Mouse (Mus musculus) forebrain, embryonic 10.5 days (tissue): ENCODE data around the gene Ube2i. TPM values are rescaled to one million over a fixed set of nuclear protein-coding genes. Genes with fewer than 3 reads are reported as not detected.
"Not testable (repeated sequence)": the region's sequence is repeated elsewhere in the genome, so short reads cannot be mapped to it uniquely, and the experiment has no call there.

Source experiments
- DNase-seq: peaks from one replicate; pipeline ENCODE4 v3.0.0-alpha.2; 2017; ENCODE audit warnings: low spot score; ENCODE audit errors: extremely low spot score
- H3K27ac ChIP-seq: fragments of 300-500 bp; sonication (generic); 2 replicates; pipeline ENCODE4 v1.5.1; 2016; ENCODE audit warnings: mild to moderate bottlenecking
- H3K27me3 ChIP-seq: fragments of 300-500 bp; sonication (generic); 2 replicates; pipeline ENCODE4 v1.6.1; 2016; ENCODE audit warnings: mild to moderate bottlenecking; ENCODE audit not compliant: poor library complexity, severe bottlenecking
- H3K36me3 ChIP-seq: fragments of 300-500 bp; sonication (generic); replicated peaks from 2 replicates; pipeline ENCODE4 v1.6.1; 2016; ENCODE audit warnings: mild to moderate bottlenecking, moderate library complexity
- H3K4me1 ChIP-seq: fragments of 300-500 bp; sonication (generic); 2 replicates; pipeline ENCODE4 v1.6.1; 2016
- H3K4me3 ChIP-seq: fragments of 300-500 bp; sonication (generic); 2 replicates; pipeline ENCODE4 v1.5.1; 2016; ENCODE audit warnings: mild to moderate bottlenecking, moderate library complexity
- H3K9me3 ChIP-seq: fragments of 300-500 bp; sonication (generic); 2 replicates; pipeline ENCODE4 v1.6.1; 2016; ENCODE audit warnings: mild to moderate bottlenecking, moderate library complexity
- WGBS: fragments of 180-500 bp; shearing (Covaris S2); methylation state at CpG from one replicate; pipeline ENCODE4 v1.1.7; 2016; 5-methylcytosine and 5-hydroxymethylcytosine counted together
- polyA plus RNA-seq: library from polyadenylated mRNA; unstranded; fragments of >200 nt; fragmentation: Nextera tagmentation; extraction: Ambion mirVana; gene quantifications from 2 replicates; pipeline ENCODE4 v1.2.1, GENCODE M21; 2016

The Ube2i gene
- polyA plus RNA-seq, 1 experiment from 2014 or later = 919 TPM

- WGBS = 83% methylated on average over 18 of the region's 18 CpGs
- Histone ChIP-seq H3K27ac (no peak overlapping the region), H3K36me3 (peaks cover 30% of the 10 kb centered on the region), H3K4me1 (peaks cover 14% of the 10 kb centered on the region), H3K9me3 (no peaks in the 10 kb centered on the region), H3K27me3 (peaks cover 17% of the 10 kb centered on the region), H3K4me3 (no peak overlapping the region)
- no peak for DNase-seq
Measured at GRCm38 (mm10) chr17:25248033-25248750, 26.2 kb downstream of the Ube2i start.

GRCm38 (mm10) chr17:25244239-25244638 lies 30.2 kb downstream of the Ube2i start:
- 86% methylated on average over 16 of the region's 16 CpGs for WGBS
- H3K27ac ChIP-seq = no peak overlapping the region
- peaks cover 22% of the 10 kb centered on the region for H3K4me1 ChIP-seq
- H3K36me3 ChIP-seq = peaks cover 51% of the 10 kb centered on the region
- no peaks in the 10 kb centered on the region for H3K27me3 ChIP-seq
- DNase-seq = no peak
- peak overlapping the region; percentile 9; the same call in 1 of the 2 replicates for H3K4me3 ChIP-seq
- no peaks in the 10 kb centered on the region for H3K9me3 ChIP-seq

- H3K9me3 ChIP-seq = no peaks in the 10 kb centered on the region
- no peak for DNase-seq
- no peaks in the 10 kb centered on the region for H3K27me3 ChIP-seq
- no peak overlapping the region for H3K4me3 ChIP-seq
- H3K4me1 ChIP-seq = peaks cover 27% of the 10 kb centered on the region
- WGBS = 91% methylated on average over 11 of the region's 11 CpGs
- H3K27ac ChIP-seq = no peak overlapping the region
- H3K36me3 ChIP-seq = peaks cover 51% of the 10 kb centered on the region
Measured at GRCm38 (mm10) chr17:25243131-25243780, 31.2 kb downstream of the Ube2i start.

GRCm38 (mm10) chr17:25239695-25240636 lies 34.5 kb downstream of the Ube2i start, which contains the start of the genes Gnptg and Tsr3:
TSS of gene Gnptg (minus strand) at chr17:25240124.
TSS of gene Tsr3 (plus strand) at chr17:25240170.
- H3K36me3 ChIP-seq = peaks cover 60% of the 10 kb centered on the region
- H3K9me3 ChIP-seq = no peaks in the 10 kb centered on the region
- H3K4me3 ChIP-seq = peak within 1 kb of the TSS; percentile 65
- WGBS = under 1% methylated on average over 80 of the region's 80 CpGs
- H3K4me1 ChIP-seq = peaks cover 27% of the 10 kb centered on the region
- H3K27me3 ChIP-seq = no peaks in the 10 kb centered on the region
- peak within 1 kb of the TSS; percentile 91 for H3K27ac ChIP-seq
- DNase-seq = peak; percentile 92

- Histone ChIP-seq H3K4me1 (peaks cover 11% of the 10 kb centered on the region), H3K4me3 (no peak overlapping the region), H3K9me3 (no peaks in the 10 kb centered on the region), H3K27ac (no peak overlapping the region), H3K36me3 (peaks cover 39% of the 10 kb centered on the region), H3K27me3 (no peaks in the 10 kb centered on the region)
- no peak for DNase-seq
- WGBS = 89% methylated on average over 9 of the region's 9 CpGs
Measured at GRCm38 (mm10) chr17:25235635-25236034, 38.8 kb downstream of the Ube2i start.

- H3K36me3 ChIP-seq = peaks cover 48% of the 10 kb centered on the region
- not testable (repeated sequence) for DNase-seq, H3K9me3 ChIP-seq, H3K27ac ChIP-seq, H3K4me1 ChIP-seq, H3K4me3 ChIP-seq, H3K27me3 ChIP-seq
- WGBS = 98% methylated on average over 8 of the region's 11 CpGs
Measured at GRCm38 (mm10) chr17:25231621-25232020, 42.8 kb downstream of the Ube2i start.

GRCm38 (mm10) chr17:25230700-25231099 lies 43.7 kb downstream of the Ube2i start:
- no peaks in the 10 kb centered on the region for H3K9me3 ChIP-seq
- H3K27ac ChIP-seq = no peak overlapping the region
- H3K36me3 ChIP-seq = peaks cover 47% of the 10 kb centered on the region
- DNase-seq = no peak
- H3K4me1 ChIP-seq = no peaks in the 10 kb centered on the region
- H3K4me3 ChIP-seq = no peak overlapping the region
- 96% methylated on average over 3 of the region's 3 CpGs for WGBS
- H3K27me3 ChIP-seq = no peaks in the 10 kb centered on the region

GRCm38 (mm10) chr17:25230014-25230655 lies 44.3 kb downstream of the Ube2i start:
- H3K36me3 ChIP-seq = peaks cover 41% of the 10 kb centered on the region
- 85% methylated on average over 17 of the region's 17 CpGs for whole genome bisulfite sequencing
- H3K4me1 ChIP-seq, DNase-seq, H3K27me3 ChIP-seq, H3K27ac ChIP-seq, H3K4me3 ChIP-seq, H3K9me3 ChIP-seq: not testable (repeated sequence)

- H3K27ac ChIP-seq = no peak overlapping the region
- DNase-seq = no peak
- 0 out of 2 replicates have a peak, but pooled peaks cover 5% of the 10 kb centered on the region for H3K27me3 ChIP-seq
- 89% methylated on average over 5 of the region's 5 CpGs for WGBS
- no peaks in the 10 kb centered on the region for H3K9me3 ChIP-seq
- no peaks in the 10 kb centered on the region for H3K4me1 ChIP-seq
- no peak overlapping the region for H3K4me3 ChIP-seq
- H3K36me3 ChIP-seq = peaks cover 31% of the 10 kb centered on the region
Measured at GRCm38 (mm10) chr17:25227991-25228390, 46.4 kb downstream of the Ube2i start.

GRCm38 (mm10) chr17:25225659-25226058 lies 48.8 kb downstream of the Ube2i start:
- Histone ChIP-seq H3K36me3 (peaks cover 22% of the 10 kb centered on the region), H3K27ac (no peak overlapping the region)

GRCm38 (mm10) chr17:25224586-25225222 lies 49.7 kb downstream of the Ube2i start:
- WGBS = 88% methylated on average over 7 of the region's 7 CpGs
- H3K36me3 ChIP-seq = peaks cover 14% of the 10 kb centered on the region
- H3K4me1 ChIP-seq = peaks cover 22% of the 10 kb centered on the region
- no peak overlapping the region for H3K27ac ChIP-seq
- H3K27me3 ChIP-seq = 0 out of 2 replicates have a peak, but pooled peaks cover 17% of the 10 kb centered on the region
- no peak for DNase-seq
- no peaks in the 10 kb centered on the region for H3K9me3 ChIP-seq
- H3K4me3 ChIP-seq = no peak overlapping the region

More at GRCm38 (mm10) chr17:25225659-25226058, 48.8 kb downstream of the Ube2i start:
- no peak for DNase-seq
- Histone ChIP-seq H3K9me3 (no peaks in the 10 kb centered on the region), H3K27me3 (0 out of 2 replicates have a peak, but pooled peaks cover 15% of the 10 kb centered on the region), H3K4me1 (peaks cover 22% of the 10 kb centered on the region), H3K4me3 (no peak overlapping the region)
- 92% methylated on average over 4 of the region's 4 CpGs for WGBS
